Mouse (Mus musculus) limb, embryonic 15.5 days (tissue): ENCODE data around the gene Hoxa7. TPM values are rescaled to one million over a fixed set of nuclear protein-coding genes. Genes with fewer than 3 reads are reported as not detected.
A peak's percentile ranks its signal among the peaks of the same experiment; 100 is the strongest.

Experiments
- ATAC-seq: fragments of 200-750 bp; cut with Nextera tagmentation; 2 replicates; pipeline ENCODE4 v1.8.0; 2017; ENCODE audit warnings: low read depth, moderate TSS enrichment; ENCODE audit not compliant: insufficient number of reproducible peaks, low FRiP score, low TSS enrichment
- H3K27ac ChIP-seq: fragments of 300-500 bp; sonication (generic); 2 replicates; pipeline ENCODE4 v1.5.1; 2015; ENCODE audit warnings: moderate library complexity, mild to moderate bottlenecking, inconsistent platforms
- H3K27me3 ChIP-seq: fragments of 300-500 bp; sonication (generic); 2 replicates; pipeline ENCODE4 v1.6.1; 2015; ENCODE audit warnings: inconsistent platforms
- H3K36me3 ChIP-seq: fragments of 300-500 bp; sonication (generic); 2 replicates; pipeline ENCODE4 v1.6.1; 2015; ENCODE audit warnings: inconsistent platforms
- H3K4me1 ChIP-seq: fragments of 300-500 bp; sonication (generic); 2 replicates; pipeline ENCODE4 v1.6.1; 2015; ENCODE audit warnings: inconsistent platforms
- H3K4me2 ChIP-seq: fragments of 300-500 bp; sonication (generic); 2 replicates; pipeline ENCODE4 v1.6.1; 2015; ENCODE audit warnings: mild to moderate bottlenecking, inconsistent platforms
- H3K4me3 ChIP-seq: fragments of 300-500 bp; sonication (generic); 2 replicates; pipeline ENCODE4 v1.5.1; 2015; ENCODE audit warnings: mild to moderate bottlenecking, inconsistent platforms
- H3K9ac ChIP-seq: fragments of 300-500 bp; sonication (generic); 2 replicates; pipeline ENCODE4 v1.6.1; 2015; ENCODE audit warnings: inconsistent platforms
- H3K9me3 ChIP-seq: fragments of 300-500 bp; sonication (generic); 2 replicates; pipeline ENCODE4 v1.6.1; 2016; ENCODE audit warnings: inconsistent platforms
- WGBS: fragments of 180-500 bp; shearing (Covaris S2); methylation state at CpG from one replicate; pipeline ENCODE4 v1.1.7; 2015; 5-methylcytosine and 5-hydroxymethylcytosine counted together
- polyA plus RNA-seq: library from polyadenylated mRNA; unstranded; fragments of >200 nt; fragmentation: Nextera tagmentation; extraction: Ambion mirVana; gene quantifications from 2 replicates; pipeline ENCODE4 v1.2.1, GENCODE M21; 2015

Hoxa7 gene
- polyA plus RNA-seq, 1 experiment from 2014 or later: 12.0 TPM

DNA sequence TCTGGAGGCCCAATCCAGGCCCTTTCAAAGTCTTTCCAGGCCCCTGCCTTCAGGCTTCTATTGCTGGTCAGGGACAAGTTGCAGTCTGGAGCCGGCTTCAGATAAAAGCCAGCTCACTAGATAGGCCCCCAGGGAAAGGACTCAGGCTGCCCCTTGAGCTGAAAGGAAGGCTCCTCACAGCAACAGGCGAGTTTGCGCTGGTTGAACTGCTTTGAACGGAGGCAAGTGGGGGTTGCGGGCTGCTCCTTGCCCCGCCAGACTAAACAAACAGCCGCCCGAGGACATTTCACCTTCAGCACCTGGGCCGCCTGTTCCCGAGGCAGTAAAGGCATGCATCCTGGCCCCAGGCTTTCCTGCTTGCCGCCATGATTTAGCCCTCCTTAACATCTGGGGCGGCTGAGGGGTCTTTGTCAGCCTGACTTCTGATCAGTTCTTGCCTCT is 22.0 kb upstream of the Hoxa7 start:
- ATAC-seq: no peak
- H3K9me3 ChIP-seq: no peaks in the 10 kb centered on the region

GRCm38 (mm10) chr6:52242801-52243332 is 21.2 kb upstream of the Hoxa7 start:
- no peaks in the 10 kb centered on the region for H3K9me3 ChIP-seq
- peak overlapping the region; percentile 60 for H3K4me2 ChIP-seq
- no peak overlapping the region for H3K9ac ChIP-seq
- H3K27ac ChIP-seq: peak overlapping the region; percentile 96
- WGBS: 23% methylated on average over 4 of the region's 4 CpGs
- H3K27me3 ChIP-seq: peaks cover 17% of the 10 kb centered on the region; the same call in 1 of the 2 replicates
- no peak for ATAC-seq
- peaks cover 32% of the 10 kb centered on the region for H3K4me1 ChIP-seq
- no peaks in the 10 kb centered on the region for H3K36me3 ChIP-seq
- peak overlapping the region; percentile 64 for H3K4me3 ChIP-seq

More for the DNA sequence above, 22.0 kb upstream of the Hoxa7 start:
- peak overlapping the region; percentile 64 for H3K4me3 ChIP-seq
- H3K27ac ChIP-seq: peak overlapping the region; percentile 96
- 6% methylated on average over 12 of the region's 12 CpGs for WGBS
- no peaks in the 10 kb centered on the region for H3K36me3 ChIP-seq
- H3K4me2 ChIP-seq: peak overlapping the region; percentile 60
- peaks cover 23% of the 10 kb centered on the region; the same call in 1 of the 2 replicates for H3K27me3 ChIP-seq
- H3K4me1 ChIP-seq: peaks cover 32% of the 10 kb centered on the region
- H3K9ac ChIP-seq: peak overlapping the region; percentile 89

GRCm38 (mm10) chr6:52241001-52241621 is 19.5 kb upstream of the Hoxa7 start:
- H3K9ac ChIP-seq: peak overlapping the region; percentile 85; the same call in 1 of the 2 replicates

DNA sequence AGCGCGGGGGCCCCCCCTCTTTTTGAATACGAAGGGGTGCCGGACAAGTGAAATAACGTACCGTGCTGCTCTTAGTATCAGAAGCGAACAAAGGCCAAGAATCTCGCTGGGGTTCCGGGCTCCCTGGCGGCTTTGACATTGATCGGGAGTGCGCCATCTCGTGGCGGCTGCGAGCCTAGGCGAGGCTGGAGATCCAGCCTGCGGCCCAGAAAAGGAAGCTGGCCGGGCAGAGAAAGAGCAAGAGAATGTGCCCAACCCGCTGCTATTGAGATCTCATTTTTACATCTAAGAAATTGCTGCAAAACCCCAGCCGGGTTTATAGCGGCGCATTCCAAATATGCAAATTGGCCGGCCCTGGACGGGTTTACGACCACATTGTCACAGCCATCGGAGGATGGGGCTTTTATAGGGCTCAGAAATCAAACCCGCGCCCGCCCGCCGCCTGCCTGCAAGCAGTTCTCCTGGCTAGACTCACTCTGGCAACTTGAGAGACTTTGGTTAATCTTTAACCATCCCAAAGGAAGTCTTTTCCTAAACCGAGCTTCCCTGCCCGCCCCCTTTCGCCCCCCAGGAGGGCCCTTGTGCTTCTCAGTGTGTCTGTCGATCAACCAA is 18.8 kb upstream of the Hoxa7 start, which contains the start of gene Hoxa10:
Gene Hoxa10, minus strand, starts transcription at position 466 of the 612 bp plus-strand sequence.
- H3K4me2 ChIP-seq: peak within 1 kb of the TSS; percentile 50
- H3K4me1 ChIP-seq: peaks cover 51% of the 10 kb centered on the region
- H3K36me3 ChIP-seq: no peaks in the 10 kb centered on the region
- peaks cover 17% of the 10 kb centered on the region; the same call in 1 of the 2 replicates for H3K27me3 ChIP-seq
- peak within 1 kb of the TSS; percentile 85 for H3K9ac ChIP-seq
- H3K9me3 ChIP-seq: no peaks in the 10 kb centered on the region
- H3K27ac ChIP-seq: peak within 1 kb of the TSS; percentile 97
- H3K4me3 ChIP-seq: peak within 1 kb of the TSS; percentile 59
- 3% methylated on average over 35 of the region's 35 CpGs for WGBS
- peak; percentile 77 for ATAC-seq

More at GRCm38 (mm10) chr6:52241001-52241621, 19.5 kb upstream of the Hoxa7 start:
- no peak for ATAC-seq
- H3K4me3 ChIP-seq: peak overlapping the region; percentile 59
- 23% methylated on average over 9 of the region's 9 CpGs for WGBS
- no peaks in the 10 kb centered on the region for H3K36me3 ChIP-seq
- H3K27ac ChIP-seq: peak overlapping the region; percentile 97
- no peaks in the 10 kb centered on the region for H3K9me3 ChIP-seq
- H3K27me3 ChIP-seq: peaks cover 17% of the 10 kb centered on the region; the same call in 1 of the 2 replicates
- peak overlapping the region; percentile 50 for H3K4me2 ChIP-seq
- H3K4me1 ChIP-seq: peaks cover 45% of the 10 kb centered on the region

DNA sequence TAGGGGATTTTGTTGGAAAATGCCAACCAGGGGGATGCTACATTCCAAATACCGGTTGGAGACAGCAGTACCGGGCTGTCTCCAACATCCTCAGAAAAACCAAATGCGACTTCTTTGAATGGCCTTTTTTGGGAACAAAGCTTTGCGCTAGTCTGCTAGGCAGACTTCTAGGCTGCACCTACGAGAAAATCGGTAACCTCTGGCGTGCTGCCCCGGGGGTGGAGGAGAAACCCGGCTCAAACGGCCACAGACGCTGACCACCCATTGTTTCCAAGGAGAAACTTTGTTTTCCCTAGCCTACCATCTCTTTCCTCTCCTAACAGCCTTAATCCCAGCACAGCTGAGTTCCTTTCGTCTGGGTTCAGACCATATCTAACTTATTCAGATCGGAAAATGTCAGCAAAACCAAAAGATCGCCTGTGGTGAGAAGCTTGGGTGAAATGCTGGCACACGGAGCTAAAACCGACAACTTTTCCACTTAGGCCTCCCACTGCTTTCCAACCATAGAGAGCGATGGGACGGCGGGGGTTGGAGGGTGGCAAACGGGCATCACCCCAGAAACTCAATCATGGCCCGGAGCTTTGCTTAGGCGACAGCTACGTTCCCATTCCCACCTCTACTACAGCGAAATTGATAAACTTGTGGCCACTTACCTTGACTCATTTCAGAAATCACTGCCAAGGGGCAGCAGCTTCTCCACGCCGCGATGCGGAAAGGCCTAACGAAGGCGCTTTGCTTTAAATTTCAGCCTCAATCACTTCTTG is 18.2 kb upstream of the Hoxa7 start:
- H3K36me3 ChIP-seq: no peaks in the 10 kb centered on the region
- H3K4me3 ChIP-seq: peak overlapping the region; percentile 59
- H3K9me3 ChIP-seq: no peaks in the 10 kb centered on the region
- peak overlapping the region; percentile 85 for H3K9ac ChIP-seq
- 1% methylated on average over 30 of the region's 30 CpGs for WGBS
- H3K4me2 ChIP-seq: peak overlapping the region; percentile 50
- H3K27ac ChIP-seq: peak overlapping the region; percentile 97
- peaks cover 58% of the 10 kb centered on the region for H3K4me1 ChIP-seq
- no peak for ATAC-seq
- peaks cover 17% of the 10 kb centered on the region; the same call in 1 of the 2 replicates for H3K27me3 ChIP-seq

- no peaks in the 10 kb centered on the region for H3K9me3 ChIP-seq
- peaks cover 17% of the 10 kb centered on the region; the same call in 1 of the 2 replicates for H3K27me3 ChIP-seq
- H3K4me1 ChIP-seq: peaks cover 59% of the 10 kb centered on the region
- H3K4me2 ChIP-seq: peak overlapping the region; percentile 67
- H3K4me3 ChIP-seq: peak overlapping the region; percentile 59
- no peak for ATAC-seq
- peak overlapping the region; percentile 37; the same call in 1 of the 2 replicates for H3K9ac ChIP-seq
- H3K27ac ChIP-seq: peak overlapping the region; percentile 62
- H3K36me3 ChIP-seq: no peaks in the 10 kb centered on the region
- whole genome bisulfite sequencing: 7% methylated on average over 7 of the region's 7 CpGs
These were observed 17.3 kb upstream of the Hoxa7 start for GRCm38 (mm10) chr6:52238976-52239375.

- WGBS: 6% methylated on average over 7 of the region's 7 CpGs
- Histone ChIP-seq H3K9me3 (no peaks in the 10 kb centered on the region), H3K36me3 (no peaks in the 10 kb centered on the region), H3K9ac (peak overlapping the region; percentile 42; the same call in 1 of the 2 replicates), H3K27ac (peak overlapping the region; percentile 96), H3K4me3 (peak overlapping the region; percentile 59), H3K27me3 (peaks cover 17% of the 10 kb centered on the region; the same call in 1 of the 2 replicates), H3K4me1 (peaks cover 52% of the 10 kb centered on the region), H3K4me2 (peak overlapping the region; percentile 67)
- no peak for ATAC-seq
These were observed 16.5 kb upstream of the Hoxa7 start for GRCm38 (mm10) chr6:52238155-52238545.

GRCm38 (mm10) chr6:52237346-52238154 is 15.9 kb upstream of the Hoxa7 start:
- H3K27me3 ChIP-seq: peaks cover 14% of the 10 kb centered on the region; the same call in 1 of the 2 replicates
- ATAC-seq: no peak
- H3K4me2 ChIP-seq: peak overlapping the region; percentile 67
- H3K4me1 ChIP-seq: peaks cover 46% of the 10 kb centered on the region
- no peaks in the 10 kb centered on the region for H3K36me3 ChIP-seq
- WGBS: 12% methylated on average over 10 of the region's 10 CpGs
- peak overlapping the region; percentile 42; the same call in 1 of the 2 replicates for H3K9ac ChIP-seq
- peak overlapping the region; percentile 59 for H3K4me3 ChIP-seq
- H3K27ac ChIP-seq: peak overlapping the region; percentile 96
- H3K9me3 ChIP-seq: no peaks in the 10 kb centered on the region

DNA sequence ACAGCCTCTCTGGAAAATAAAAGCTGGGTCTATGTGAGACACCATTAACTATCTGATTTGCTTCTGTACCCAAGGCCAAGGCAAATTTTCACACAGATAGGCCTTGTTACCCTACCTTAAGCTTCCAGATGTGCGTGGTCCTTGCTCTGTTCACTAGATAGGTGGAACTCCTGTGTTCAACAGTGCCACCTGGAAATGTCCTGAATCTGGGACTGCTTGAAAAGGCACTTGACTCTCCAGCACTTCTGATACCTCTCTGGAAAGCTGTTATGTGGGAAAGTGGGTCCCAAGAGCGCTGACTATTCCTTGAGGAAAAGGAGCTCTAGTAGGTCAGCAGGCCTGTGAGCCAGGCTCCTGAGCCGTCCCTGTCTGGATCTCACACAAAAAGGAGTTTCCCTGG is 15.2 kb upstream of the Hoxa7 start:
- Histone ChIP-seq H3K9ac (peak overlapping the region; percentile 20; the same call in 1 of the 2 replicates), H3K4me2 (peak overlapping the region; percentile 67), H3K36me3 (no peaks in the 10 kb centered on the region), H3K4me3 (peak overlapping the region; percentile 59), H3K4me1 (peaks cover 41% of the 10 kb centered on the region), H3K27ac (peak overlapping the region; percentile 96), H3K27me3 (peaks cover 11% of the 10 kb centered on the region; the same call in 1 of the 2 replicates), H3K9me3 (no peaks in the 10 kb centered on the region)
- no peak for ATAC-seq
- WGBS: 27% methylated on average over 3 of the region's 3 CpGs

GRCm38 (mm10) chr6:52235866-52236265 is 14.2 kb upstream of the Hoxa7 start:
- ATAC-seq: no peak
- Histone ChIP-seq H3K27ac (peak overlapping the region; percentile 96), H3K4me2 (peak overlapping the region; percentile 67), H3K9me3 (no peaks in the 10 kb centered on the region), H3K27me3 (peaks cover 4% of the 10 kb centered on the region; the same call in 1 of the 2 replicates), H3K4me1 (peaks cover 32% of the 10 kb centered on the region), H3K9ac (peak overlapping the region; percentile 85; the same call in 1 of the 2 replicates), H3K4me3 (peak overlapping the region; percentile 59), H3K36me3 (no peaks in the 10 kb centered on the region)
- 35% methylated on average over 6 of the region's 6 CpGs for WGBS
